Mouse (Mus musculus): ENCODE measurements around the gene Alkbh4. TPM values are rescaled to one million over a fixed set of nuclear protein-coding genes. Genes with fewer than 3 reads are reported as not detected.
"Not testable (repeated sequence)": the region's sequence is repeated elsewhere in the genome, so short reads cannot be mapped to it uniquely, and the experiment has no call there.

The Alkbh4 gene
- polyA plus RNA-seq, 1 experiment from 2014 or later = 19.4 TPM

- Histone ChIP-seq H3K27me3 (replicated peaks; ENCODE audit: control insufficient read depth, insufficient read depth, low read length) (no peaks in the 10 kb centered on the region), H3K4me2 (ENCODE audit: low read length) (no peak overlapping the region), H3K4me3 (replicated peaks; ENCODE audit: low read length) (no peak overlapping the region), H3K36me3 (ENCODE audit: control insufficient read depth, insufficient read depth) (no peaks in the 10 kb centered on the region), H3K9me3 (ENCODE audit: control insufficient read depth, low read length) (no peaks in the 10 kb centered on the region), H3K4me1 (replicated peaks; ENCODE audit: control insufficient read depth, insufficient read depth, low read length) (no peaks in the 10 kb centered on the region), H3K27ac (ENCODE audit: low read length) (no peak overlapping the region), H3K9ac (replicated peaks; ENCODE audit: low read depth, low read length) (no peak overlapping the region)
- no peak for ATAC-seq
- 85% methylated on average over 5 of the region's 5 CpGs for WGBS
These were observed 19.5 kb downstream of the Alkbh4 start for GRCm38 (mm10) chr5:136155399-136155798.

- H3K27me3 ChIP-seq (replicated peaks; ENCODE audit: control insufficient read depth, insufficient read depth, low read length); H3K27ac ChIP-seq (ENCODE audit: low read length); H3K9me3 ChIP-seq (ENCODE audit: control insufficient read depth, low read length); H3K4me3 ChIP-seq (replicated peaks; ENCODE audit: low read length); ATAC-seq; H3K36me3 ChIP-seq (ENCODE audit: control insufficient read depth, insufficient read depth); H3K9ac ChIP-seq (replicated peaks; ENCODE audit: low read depth, low read length); H3K4me1 ChIP-seq (replicated peaks; ENCODE audit: control insufficient read depth, insufficient read depth, low read length); H3K4me2 ChIP-seq (ENCODE audit: low read length): not testable (repeated sequence)
- WGBS = 81% methylated on average over 11 of the region's 12 CpGs
These were observed 24.1 kb downstream of the Alkbh4 start for GRCm38 (mm10) chr5:136160084-136160483.

DNA sequence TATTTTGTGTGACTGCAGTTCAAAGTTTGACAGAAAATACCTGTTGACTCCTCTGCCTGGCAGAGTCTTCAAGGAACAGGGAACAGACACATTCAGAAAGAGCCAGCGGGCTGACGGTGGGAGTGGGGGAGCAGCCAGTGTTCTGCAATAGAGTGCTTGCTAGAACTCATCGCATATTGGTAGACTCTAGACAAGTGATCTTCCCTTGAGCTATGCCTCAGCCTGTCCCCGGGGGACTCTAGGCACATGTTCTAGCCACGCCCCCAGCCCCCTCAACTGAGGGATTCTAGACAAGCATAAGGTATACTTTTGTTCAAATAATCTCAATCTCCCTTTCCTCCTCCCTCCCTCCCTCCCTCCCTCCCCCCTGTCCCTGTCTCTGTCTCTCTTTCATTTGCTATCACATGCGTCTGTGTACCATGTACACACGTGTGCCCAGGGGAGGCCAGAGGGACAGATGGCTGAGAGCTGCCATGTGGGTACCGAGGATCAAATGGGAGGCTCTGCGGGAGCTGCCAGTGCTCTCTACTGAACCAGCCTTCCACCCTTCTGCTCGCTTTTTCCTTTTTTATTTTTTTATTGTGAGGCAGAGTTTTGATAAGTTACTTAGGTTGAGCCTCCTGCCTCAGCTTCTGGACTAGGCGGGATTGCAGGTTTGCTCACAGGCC, 28.0 kb downstream of the Alkbh4 start:
- H3K36me3 ChIP-seq (ENCODE audit: control insufficient read depth, insufficient read depth) = no peaks in the 10 kb centered on the region
- peak; percentile 55; the same call in 1 of the 2 replicates for ATAC-seq
- no peak overlapping the region; the same call in 1 of the 2 replicates for H3K27ac ChIP-seq (ENCODE audit: low read length)
- H3K4me1 ChIP-seq (replicated peaks; ENCODE audit: control insufficient read depth, insufficient read depth, low read length) = no peaks in the 10 kb centered on the region
- H3K4me2 ChIP-seq (ENCODE audit: low read length) = no peak overlapping the region
- no peaks in the 10 kb centered on the region for H3K27me3 ChIP-seq (replicated peaks; ENCODE audit: control insufficient read depth, insufficient read depth, low read length)
- H3K9ac ChIP-seq (replicated peaks; ENCODE audit: low read depth, low read length) = no peak overlapping the region
- 76% methylated on average over 11 of the region's 11 CpGs for WGBS
- no peaks in the 10 kb centered on the region for H3K9me3 ChIP-seq (ENCODE audit: control insufficient read depth, low read length)
- no peak overlapping the region for H3K4me3 ChIP-seq (replicated peaks; ENCODE audit: low read length)

- H3K36me3 ChIP-seq (ENCODE audit: control insufficient read depth, insufficient read depth) = no peaks in the 10 kb centered on the region
- no peaks in the 10 kb centered on the region for H3K9me3 ChIP-seq (ENCODE audit: control insufficient read depth, low read length)
- H3K27ac ChIP-seq (ENCODE audit: low read length) = no peak overlapping the region
- no peak overlapping the region for H3K9ac ChIP-seq (replicated peaks; ENCODE audit: low read depth, low read length)
- no peaks in the 10 kb centered on the region for H3K27me3 ChIP-seq (replicated peaks; ENCODE audit: control insufficient read depth, insufficient read depth, low read length)
- H3K4me1 ChIP-seq (replicated peaks; ENCODE audit: control insufficient read depth, insufficient read depth, low read length) = peaks cover 3% of the 10 kb centered on the region
- H3K4me2 ChIP-seq (ENCODE audit: low read length) = no peak overlapping the region
- no peak overlapping the region for H3K4me3 ChIP-seq (replicated peaks; ENCODE audit: low read length)
- no peak for ATAC-seq
- 70% methylated on average over 8 of the region's 8 CpGs for WGBS
These were observed 29.3 kb downstream of the Alkbh4 start for GRCm38 (mm10) chr5:136165246-136165645.

- ATAC-seq = no peak
- Histone ChIP-seq H3K27me3 (replicated peaks; ENCODE audit: control insufficient read depth, insufficient read depth, low read length) (no peaks in the 10 kb centered on the region), H3K9ac (replicated peaks; ENCODE audit: low read depth, low read length) (no peak overlapping the region), H3K36me3 (ENCODE audit: control insufficient read depth, insufficient read depth) (no peaks in the 10 kb centered on the region), H3K4me2 (ENCODE audit: low read length) (no peak overlapping the region), H3K9me3 (ENCODE audit: control insufficient read depth, low read length) (no peaks in the 10 kb centered on the region), H3K4me3 (replicated peaks; ENCODE audit: low read length) (no peak overlapping the region), H3K27ac (ENCODE audit: low read length) (no peak overlapping the region), H3K4me1 (replicated peaks; ENCODE audit: control insufficient read depth, insufficient read depth, low read length) (peaks cover 18% of the 10 kb centered on the region)
- WGBS = 96% methylated on average over 4 of the region's 4 CpGs
These were observed 31.4 kb downstream of the Alkbh4 start for GRCm38 (mm10) chr5:136167296-136167695.

- Histone ChIP-seq H3K4me3 (replicated peaks; ENCODE audit: low read length) (no peak overlapping the region), H3K27ac (ENCODE audit: low read length) (no peak overlapping the region), H3K9me3 (ENCODE audit: control insufficient read depth, low read length) (no peaks in the 10 kb centered on the region), H3K4me2 (ENCODE audit: low read length) (no peak overlapping the region), H3K9ac (replicated peaks; ENCODE audit: low read depth, low read length) (no peak overlapping the region), H3K4me1 (replicated peaks; ENCODE audit: control insufficient read depth, insufficient read depth, low read length) (peaks cover 18% of the 10 kb centered on the region), H3K36me3 (ENCODE audit: control insufficient read depth, insufficient read depth) (no peaks in the 10 kb centered on the region), H3K27me3 (replicated peaks; ENCODE audit: control insufficient read depth, insufficient read depth, low read length) (no peaks in the 10 kb centered on the region)
- no peak for ATAC-seq
- 94% methylated on average over 3 of the region's 3 CpGs for WGBS
These were observed 32.1 kb downstream of the Alkbh4 start for GRCm38 (mm10) chr5:136168071-136168470.

GRCm38 (mm10) chr5:136169626-136170511, 33.9 kb downstream of the Alkbh4 start:
- Histone ChIP-seq H3K9me3 (ENCODE audit: control insufficient read depth, low read length) (no peaks in the 10 kb centered on the region), H3K27me3 (replicated peaks; ENCODE audit: control insufficient read depth, insufficient read depth, low read length) (no peaks in the 10 kb centered on the region), H3K4me1 (replicated peaks; ENCODE audit: control insufficient read depth, insufficient read depth, low read length) (peaks cover 34% of the 10 kb centered on the region), H3K9ac (replicated peaks; ENCODE audit: low read depth, low read length) (peak overlapping the region; percentile 77), H3K36me3 (ENCODE audit: control insufficient read depth, insufficient read depth) (no peaks in the 10 kb centered on the region), H3K27ac (ENCODE audit: low read length) (peak overlapping the region; percentile 77), H3K4me2 (ENCODE audit: low read length) (peak overlapping the region; percentile 94), H3K4me3 (replicated peaks; ENCODE audit: low read length) (peak overlapping the region; percentile 74)
- ATAC-seq = peak; percentile 16
- 13% methylated on average over 15 of the region's 15 CpGs for WGBS

DNA sequence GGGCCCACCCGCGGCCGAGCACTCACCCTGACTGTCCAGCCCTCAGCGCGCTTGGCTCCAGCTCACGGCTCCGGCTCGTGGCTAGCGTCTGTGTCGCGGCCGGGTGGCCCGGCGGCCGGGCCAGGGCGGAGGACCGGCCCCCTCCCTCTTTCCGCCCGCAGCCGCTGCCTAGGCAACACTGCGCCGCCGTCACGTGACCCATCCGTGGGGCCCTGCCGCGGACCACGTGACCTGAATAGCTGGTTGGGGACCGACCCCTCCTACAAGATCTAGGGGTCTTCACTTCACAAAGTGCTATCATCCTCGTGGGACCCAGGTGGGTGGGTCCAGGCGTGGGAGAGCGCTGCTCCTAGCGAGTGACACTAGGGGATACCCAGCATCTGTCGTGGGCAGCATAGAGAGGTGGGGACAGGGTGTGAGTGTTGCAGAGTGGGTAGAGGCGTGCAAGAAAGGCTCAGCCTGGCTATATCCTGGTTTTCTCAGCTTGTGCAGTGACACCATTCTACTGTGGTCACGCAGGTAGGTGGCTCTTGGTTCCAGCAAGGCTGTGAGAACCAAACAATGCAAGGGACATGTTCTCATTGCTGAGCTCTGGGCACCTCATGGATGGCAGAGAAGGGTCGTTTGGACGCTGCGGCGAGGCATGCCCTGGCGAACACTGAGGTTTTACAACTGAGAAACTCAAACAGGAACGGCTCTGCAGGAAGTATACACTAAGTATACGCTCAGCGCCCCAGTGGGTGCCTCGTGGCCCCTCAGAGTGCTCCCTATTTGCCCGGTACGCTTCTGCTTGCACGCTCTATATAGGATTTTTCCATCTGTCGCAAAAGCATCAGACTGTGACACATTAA, 34.8 kb downstream of the Alkbh4 start, which contains the start of gene Orai2:
Gene Orai2, minus strand, starts transcription at position 202 of the 851 bp plus-strand sequence.
- H3K27me3 ChIP-seq (replicated peaks; ENCODE audit: control insufficient read depth, insufficient read depth, low read length) = no peaks in the 10 kb centered on the region
- WGBS = 4% methylated on average over 47 of the region's 49 CpGs
- peak within 1 kb of the TSS; percentile 74 for H3K4me3 ChIP-seq (replicated peaks; ENCODE audit: low read length)
- H3K27ac ChIP-seq (ENCODE audit: low read length) = peak within 1 kb of the TSS; percentile 77
- H3K9ac ChIP-seq (replicated peaks; ENCODE audit: low read depth, low read length) = peak within 1 kb of the TSS; percentile 77
- H3K36me3 ChIP-seq (ENCODE audit: control insufficient read depth, insufficient read depth) = no peaks in the 10 kb centered on the region
- peaks cover 34% of the 10 kb centered on the region for H3K4me1 ChIP-seq (replicated peaks; ENCODE audit: control insufficient read depth, insufficient read depth, low read length)
- H3K9me3 ChIP-seq (ENCODE audit: control insufficient read depth, low read length) = no peaks in the 10 kb centered on the region
- ATAC-seq = peak; percentile 83
- peak within 1 kb of the TSS; percentile 94 for H3K4me2 ChIP-seq (ENCODE audit: low read length)

Data from forebrain, embryonic 16.5 days (tissue).